Mouse (Mus musculus) embryo, embryonic 11 days (tissue): Measurements from ENCODE around the gene Nr1i2.
"Not testable (repeated sequence)": the region's sequence is repeated elsewhere in the genome, so short reads cannot be mapped to it uniquely, and the experiment has no call there.

Experiments
- DNase-seq: peaks from one replicate; pipeline ENCODE4 v3.0.0-alpha.2; 2015

Gene Nr1i2

DNA sequence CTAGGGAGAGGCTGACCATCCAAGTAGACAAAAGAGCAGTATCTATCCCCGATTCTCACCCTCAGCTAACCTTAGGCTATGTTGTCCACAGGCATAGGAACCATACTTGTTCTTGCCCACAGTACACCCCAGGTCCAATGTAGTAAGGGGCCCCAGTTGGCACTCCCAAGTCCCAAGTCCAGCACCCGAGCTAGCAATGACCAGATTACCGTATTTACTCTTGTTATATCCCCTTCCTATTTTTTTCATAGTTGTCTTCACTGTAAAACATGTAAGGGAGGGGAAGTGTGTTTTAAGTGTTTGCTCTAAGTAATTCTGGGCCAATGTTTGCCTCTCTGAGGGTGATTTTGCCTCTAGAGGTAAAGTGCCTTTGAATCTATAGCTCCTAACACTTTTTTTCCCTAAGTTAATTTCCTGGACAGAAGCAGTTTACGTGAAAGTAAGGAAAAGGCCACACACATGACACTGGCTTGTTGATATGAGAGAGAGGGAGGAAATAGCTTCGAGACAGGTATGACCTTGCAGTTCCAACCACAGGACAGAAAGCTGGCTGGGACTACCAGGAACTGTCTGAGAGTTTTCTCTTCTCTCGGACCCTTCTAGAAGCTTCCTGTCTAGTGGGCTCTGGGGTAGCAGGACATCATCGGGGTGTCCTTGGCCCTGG is at the start of gene Nr1i2:
Gene Nr1i2, minus strand, starts transcription at position 140 of the 664 bp plus-strand sequence.
- DNase-seq: no peak

DNA sequence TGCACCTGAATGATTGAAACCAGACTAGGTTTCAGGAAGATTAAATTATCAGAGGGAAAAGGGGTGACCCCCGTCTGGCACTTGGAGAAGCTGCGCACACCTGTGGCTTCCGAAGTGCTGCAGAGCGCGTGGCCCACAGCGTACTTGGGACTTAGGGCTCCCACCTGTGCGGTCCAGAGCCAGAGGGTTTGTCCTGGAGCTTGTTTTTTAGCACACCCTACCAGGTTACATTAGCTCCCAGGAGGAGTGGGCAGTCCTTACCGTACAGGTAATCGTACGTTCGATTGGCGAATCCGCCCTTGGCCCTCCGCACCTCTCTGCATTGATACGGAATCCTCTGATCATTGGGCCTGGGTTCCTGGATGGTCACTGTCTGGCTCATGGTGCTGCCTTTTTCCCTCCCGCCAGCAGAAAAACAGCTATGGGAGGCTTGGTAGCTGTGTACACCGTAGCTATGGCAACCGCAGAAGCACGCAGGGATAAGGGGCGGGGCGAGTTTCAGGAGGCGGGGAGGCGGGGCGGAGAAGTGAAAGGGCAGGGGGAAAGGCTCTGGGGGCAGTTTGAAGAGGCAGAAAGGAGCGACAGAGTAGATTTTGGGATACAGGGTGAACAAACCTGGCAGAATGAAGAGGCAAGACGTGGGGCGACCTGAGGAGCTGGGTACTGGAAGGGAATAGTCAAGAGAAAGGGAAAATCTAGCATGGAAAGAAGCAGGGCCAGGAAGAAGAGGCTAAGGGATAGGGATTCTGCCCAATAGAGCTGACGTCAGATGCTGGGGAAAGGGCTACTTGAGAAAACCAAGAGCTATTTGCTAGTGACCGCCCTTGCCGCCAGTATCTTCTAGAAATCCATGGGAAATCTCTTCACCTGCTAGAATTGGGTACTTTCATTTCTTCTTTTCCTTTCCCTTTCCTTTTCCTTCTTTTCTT is 47.0 kb upstream of the Nr1i2 start, which contains the start of gene Maats1:
Gene Maats1, minus strand, starts transcription at position 748 of the 929 bp plus-strand sequence.
- DNase-seq: peak; percentile 93

- not testable (repeated sequence) for DNase-seq
Observed at GRCm38 (mm10) chr16:38338077-38338476, 43.5 kb upstream of the Nr1i2 start.

DNA sequence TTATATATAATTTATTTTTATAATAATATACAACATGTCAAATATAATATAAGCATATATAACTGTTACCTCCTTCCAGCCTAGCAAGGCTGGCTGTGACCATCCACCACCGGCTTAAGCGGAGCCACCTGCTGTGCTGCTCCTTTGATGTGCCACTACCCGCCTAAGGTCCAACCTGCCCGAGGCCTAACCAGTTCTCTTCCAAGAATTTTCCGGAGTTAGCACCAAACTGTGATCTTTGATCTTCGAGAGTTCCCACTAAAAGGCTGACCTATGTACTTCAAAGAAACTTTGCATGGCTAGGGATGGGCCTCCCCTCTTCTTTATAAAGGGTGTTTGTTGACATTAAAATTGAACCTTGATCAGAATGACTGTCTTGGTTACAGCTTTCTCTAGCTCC is 39.8 kb upstream of the Nr1i2 start:
- no peak for DNase-seq

DNA sequence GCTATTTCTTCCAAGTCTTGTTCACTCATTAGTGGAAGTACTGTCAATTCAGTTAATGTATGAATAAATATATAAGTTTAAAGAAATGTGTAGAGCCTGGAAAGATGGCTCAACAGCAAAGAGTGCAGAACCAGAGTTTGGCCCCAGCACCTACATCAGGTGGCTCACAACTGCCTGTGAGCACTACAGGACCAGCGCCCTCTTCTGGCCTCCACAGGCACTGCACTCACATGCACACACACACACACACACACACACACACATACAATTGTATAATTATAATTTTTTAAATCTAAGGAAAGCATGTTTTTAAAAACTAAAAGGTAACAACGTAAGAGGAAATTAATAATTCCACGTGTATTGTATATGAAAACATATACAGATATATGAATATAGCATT is 34.7 kb upstream of the Nr1i2 start:
- DNase-seq: no peak

DNA sequence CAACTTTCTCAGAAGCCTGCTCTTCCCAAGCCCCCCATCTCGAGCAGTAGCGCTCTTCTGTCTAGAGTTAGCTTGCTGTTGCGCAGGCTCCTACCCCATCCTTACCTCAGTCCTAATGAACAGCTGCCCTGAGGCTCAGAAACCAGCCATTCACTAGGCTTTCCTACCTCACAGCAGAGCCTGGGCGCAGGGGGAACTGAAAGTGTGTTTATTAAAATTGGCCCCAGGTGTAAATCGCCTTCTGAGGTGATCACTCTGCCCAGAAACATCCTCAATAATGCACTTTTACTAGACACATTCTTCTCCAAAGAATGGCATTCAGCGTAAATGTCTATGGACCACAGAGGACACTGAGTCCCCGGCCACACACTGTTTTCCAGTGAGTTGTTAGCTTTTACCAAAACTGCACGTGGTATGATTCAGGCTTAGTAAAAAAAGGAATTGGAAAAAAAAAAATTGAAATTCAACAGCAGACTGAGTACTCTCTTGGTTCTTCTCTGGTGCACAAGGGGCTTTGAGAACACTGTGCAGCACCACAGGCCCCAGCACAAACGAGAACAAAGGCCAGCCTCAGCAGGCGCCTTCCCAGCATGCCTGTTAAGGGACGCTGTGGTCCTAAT is 32.3 kb upstream of the Nr1i2 start:
- no peak for DNase-seq

DNA sequence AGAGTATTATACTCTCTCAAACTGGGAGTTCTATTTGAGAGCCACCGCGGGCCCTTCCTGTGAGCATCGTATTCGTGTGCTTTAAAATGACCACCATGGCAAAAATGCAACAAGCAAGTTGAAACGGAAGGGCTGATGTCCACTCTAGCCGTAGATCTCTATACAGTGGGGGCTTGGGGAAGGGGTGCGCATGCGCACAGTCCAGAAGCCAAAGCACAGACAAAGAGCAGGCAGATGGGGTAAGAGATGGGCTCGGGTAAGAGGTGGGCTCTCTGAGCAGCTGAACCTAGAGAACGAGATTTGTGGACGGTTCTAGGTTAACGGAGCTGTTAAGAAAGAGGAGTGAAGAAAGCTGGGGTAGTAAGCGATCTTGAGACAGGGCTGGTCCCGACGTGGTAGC is 29.7 kb upstream of the Nr1i2 start:
- DNase-seq: no peak

DNA sequence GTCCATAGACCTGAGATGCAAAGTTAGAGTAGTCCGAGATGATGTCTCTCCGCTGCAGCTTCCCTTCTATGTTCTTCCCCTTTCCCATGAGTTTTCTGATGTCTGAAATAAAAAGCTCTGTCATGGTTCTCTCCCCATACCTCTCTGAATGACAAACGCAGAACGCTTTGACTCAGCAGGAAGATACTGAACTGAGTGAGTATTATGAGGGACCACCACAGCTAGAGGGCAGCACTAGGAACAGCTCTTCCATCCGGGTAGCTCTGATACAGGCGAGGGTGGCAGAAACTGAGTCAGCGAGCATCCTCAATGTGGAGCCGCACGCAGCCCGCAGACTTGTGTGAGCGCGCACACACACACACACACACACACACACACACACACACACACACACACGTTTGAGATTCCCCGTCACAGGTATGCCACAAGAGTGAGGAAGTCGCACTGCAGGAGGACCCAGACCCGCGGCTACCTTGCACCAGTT is 26.9 kb upstream of the Nr1i2 start:
- DNase-seq: peak; percentile 78

DNA sequence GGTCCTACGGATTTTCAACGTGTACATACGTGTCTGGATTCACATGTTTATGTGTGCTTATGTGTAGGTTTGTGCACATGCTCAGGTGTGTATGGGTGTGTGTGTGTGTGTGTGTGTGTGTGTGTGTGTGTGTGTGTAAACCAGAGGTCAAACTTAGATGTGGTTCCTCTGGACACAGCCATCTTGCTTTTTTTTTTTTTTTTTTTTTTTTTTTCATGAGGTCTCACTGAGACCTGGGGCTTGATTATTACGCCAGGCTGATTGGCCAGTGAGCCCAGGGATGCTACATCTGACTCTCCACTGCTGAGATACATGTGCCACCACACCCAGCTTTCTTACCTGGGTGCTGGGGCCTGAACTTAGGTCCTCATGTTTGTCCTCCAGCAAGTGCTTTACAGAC is 24.5 kb upstream of the Nr1i2 start:
- no peak for DNase-seq

- DNase-seq: no peak
Observed at GRCm38 (mm10) chr16:38318492-38318891, 23.9 kb upstream of the Nr1i2 start.

- no peak for DNase-seq
Observed at GRCm38 (mm10) chr16:38308195-38308594, 13.6 kb upstream of the Nr1i2 start.

DNA sequence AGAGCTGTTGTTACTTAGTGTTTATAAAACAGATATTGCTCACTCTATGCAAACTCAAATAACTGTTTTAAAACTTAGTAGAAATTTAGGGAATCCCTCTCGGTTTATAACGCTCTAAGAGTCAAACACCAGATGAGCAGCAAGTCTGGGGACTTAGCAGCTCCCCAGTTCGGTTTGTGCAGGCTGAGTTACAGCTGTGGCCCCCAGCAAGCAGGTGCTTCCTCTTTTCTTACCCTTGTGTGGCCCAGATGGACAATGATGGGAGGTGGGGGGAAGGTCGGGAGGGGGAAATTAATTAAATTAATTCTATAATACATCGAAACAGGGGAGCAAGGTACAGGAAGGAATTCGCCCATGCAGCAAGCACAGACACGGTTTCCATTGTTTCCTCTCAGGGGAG is 13.0 kb upstream of the Nr1i2 start:
- no peak for DNase-seq

DNA sequence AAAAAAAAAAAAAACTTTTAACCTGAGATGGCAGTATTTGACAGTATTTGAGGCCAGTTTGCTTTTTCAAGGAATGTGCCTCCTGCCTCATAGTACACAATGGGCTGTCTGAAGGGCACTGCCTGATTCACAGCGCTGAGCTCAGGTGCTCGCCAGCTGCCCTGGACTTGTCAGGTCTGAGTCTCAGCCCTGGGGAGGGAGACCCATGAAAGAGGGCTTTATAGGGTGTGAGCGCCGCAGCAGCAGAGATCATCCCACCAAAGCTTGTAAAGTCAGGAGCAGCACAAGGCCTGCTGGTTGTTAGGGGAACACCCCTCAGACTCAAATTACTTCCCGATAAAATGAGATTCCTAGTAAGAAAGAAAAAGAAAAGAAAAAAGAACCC is 12.6 kb upstream of the Nr1i2 start:
- DNase-seq: peak; percentile 44

DNA sequence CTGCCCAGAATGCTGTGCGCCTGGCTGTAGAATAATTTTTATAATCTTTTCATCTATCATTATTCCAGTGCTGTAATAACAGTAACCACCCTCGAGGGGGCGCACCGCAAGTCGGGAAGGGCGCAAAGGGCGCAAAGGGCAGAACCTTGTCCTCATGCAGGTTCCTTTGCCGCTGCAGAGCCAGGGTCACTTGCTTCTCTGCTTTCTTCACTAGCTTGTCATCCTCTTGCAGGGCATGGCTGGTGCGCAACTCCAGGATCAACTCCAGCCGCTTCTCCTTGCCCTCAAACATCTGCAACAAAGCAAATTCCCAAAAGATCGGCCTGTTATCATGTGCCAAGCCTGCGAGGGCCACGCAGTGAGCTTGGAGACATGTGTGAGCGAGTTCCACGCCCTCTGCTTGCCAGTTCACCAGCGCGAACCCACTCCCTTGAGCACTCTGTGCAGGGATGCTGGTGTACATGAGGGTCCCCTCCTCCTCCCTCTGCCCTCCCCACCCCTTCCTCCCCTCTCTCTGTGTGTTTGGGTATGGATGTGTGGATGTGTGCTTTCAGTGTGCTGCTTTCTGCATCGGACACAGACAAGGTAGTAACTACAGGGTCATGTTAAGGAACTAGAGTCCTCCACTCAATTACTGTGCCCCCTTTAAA is 12.1 kb upstream of the Nr1i2 start:
- DNase-seq: peak; percentile 39

GRCm38 (mm10) chr16:38304460-38305194 is 10.0 kb upstream of the Nr1i2 start:
- no peak for DNase-seq

DNA sequence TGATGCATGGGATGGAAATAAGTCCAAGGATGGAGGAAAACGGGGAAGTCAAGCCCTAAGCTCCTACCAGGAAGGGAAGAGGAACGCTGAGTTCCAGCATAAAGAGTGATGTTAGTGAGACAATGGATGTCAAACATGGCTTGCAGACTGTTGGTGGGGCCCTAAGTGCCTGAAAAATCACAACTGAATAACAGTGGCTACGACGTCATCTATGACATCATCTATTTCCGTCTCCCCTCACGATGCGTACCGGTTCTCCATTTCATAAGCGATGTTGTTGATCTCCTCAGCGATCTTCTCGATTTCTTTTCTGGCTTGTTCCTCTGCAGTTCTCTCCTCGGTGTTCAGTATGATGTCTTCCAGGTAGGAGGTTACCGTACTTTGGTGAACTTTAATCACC is 7.7 kb upstream of the Nr1i2 start:
- DNase-seq: no peak

- no peak for DNase-seq
Observed at GRCm38 (mm10) chr16:38298410-38298809, 3.8 kb upstream of the Nr1i2 start.

GRCm38 (mm10) chr16:38295349-38295930 is 816 bp upstream of the Nr1i2 start:
- no peak for DNase-seq

DNA sequence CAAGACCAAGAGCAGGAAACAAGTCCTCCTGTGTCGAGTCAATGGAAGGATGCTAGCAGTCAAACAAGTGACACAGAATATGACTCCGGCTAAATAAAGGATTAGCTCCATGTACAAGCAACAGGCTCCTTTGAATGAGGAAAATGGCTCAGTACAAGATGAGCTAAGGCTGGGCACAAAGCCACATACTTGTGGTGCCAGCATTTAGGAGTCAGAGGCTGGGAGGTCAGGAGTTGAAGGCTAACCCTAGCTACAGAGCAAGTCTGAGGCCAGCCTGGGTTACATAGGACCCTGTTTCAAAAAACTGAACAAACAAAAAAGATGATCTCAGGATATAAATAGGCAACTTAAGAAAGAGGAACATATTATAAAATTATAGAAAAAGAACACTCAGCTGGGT is 4.5 kb downstream of the Nr1i2 start:
- DNase-seq: no peak

GRCm38 (mm10) chr16:38288851-38289250 is 5.8 kb downstream of the Nr1i2 start:
- no peak for DNase-seq

GRCm38 (mm10) chr16:38287762-38288161 is 6.9 kb downstream of the Nr1i2 start:
- DNase-seq: no peak

DNA sequence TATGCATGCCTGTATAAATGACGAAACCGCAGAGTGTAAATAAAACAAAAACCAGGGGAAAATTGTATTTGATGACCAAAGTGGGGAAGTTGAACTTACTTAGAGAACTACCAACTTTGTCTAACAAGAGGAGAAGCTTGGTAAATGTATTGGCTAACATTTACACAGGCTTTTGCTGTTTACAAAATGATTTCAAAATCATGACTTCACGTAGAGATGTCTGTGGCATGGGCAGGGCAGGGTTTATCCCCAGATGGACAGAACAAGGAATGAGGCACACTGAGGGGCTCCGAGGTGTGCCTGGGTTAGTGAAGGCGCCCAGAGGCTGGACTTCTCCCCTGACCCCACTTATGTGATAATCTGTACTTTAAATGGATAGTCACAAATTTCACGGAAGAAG is 7.3 kb downstream of the Nr1i2 start:
- DNase-seq: no peak
